Mouse (Mus musculus) cerebellum, postnatal 4 days (tissue): ENCODE measurements around the gene Dynlt1b.
"Not testable (repeated sequence)": the region's sequence is repeated elsewhere in the genome, so short reads cannot be mapped to it uniquely, and the experiment has no call there.

ENCODE experiments used
- DNase-seq, 2 experiments: peaks; one replicate each; pipeline ENCODE4 v3.0.0; 2022; ENCODE audit warnings: low spot score in 2 of 2, mixed read lengths in 1 of 2

The Dynlt1b gene

DNA sequence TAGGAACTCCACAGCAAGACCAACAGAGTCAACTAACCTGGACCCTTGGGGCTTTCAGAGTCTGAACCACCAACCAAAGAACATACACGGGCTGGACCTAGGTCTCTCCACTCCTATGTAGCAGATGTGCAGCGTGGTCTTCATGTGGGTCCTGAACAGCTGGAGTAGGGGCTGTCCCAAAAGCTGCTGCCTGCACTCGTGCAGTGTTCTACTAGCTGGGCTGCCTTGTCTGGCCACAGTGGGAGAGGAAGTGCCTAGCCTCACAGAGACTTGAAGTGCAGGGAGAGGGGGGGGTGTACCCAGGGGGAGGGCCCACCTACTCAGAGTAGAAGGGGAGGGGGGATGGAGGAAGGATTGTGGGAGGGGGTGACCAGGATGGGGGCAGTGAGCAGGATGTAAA is 7.1 kb upstream of the Dynlt1b start:
- DNase-seq: not testable (repeated sequence)

- not testable (repeated sequence) for DNase-seq
Observed at GRCm38 (mm10) chr17:6424294-6424980, 5.5 kb upstream of the Dynlt1b start.

DNA sequence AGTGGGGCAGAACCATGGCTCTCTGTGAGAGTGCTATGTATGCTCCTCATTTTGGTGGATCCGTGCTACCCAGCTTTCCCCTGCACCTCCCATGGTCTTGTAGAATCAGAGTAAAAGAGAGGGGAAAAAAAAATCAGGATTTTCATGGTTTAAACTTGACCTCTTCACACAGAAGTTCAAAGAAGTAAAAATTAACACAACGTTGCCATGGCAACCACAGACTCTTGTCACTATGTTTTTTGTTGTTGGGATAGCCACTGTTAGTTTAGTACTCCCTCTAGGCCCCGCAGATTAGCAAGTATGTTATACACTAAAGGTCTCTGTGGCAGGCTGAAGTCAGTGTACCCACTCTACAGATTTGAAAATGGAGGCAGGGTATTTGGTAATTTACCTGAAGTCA is 4.6 kb upstream of the Dynlt1b start:
- not testable (repeated sequence) for DNase-seq

DNA sequence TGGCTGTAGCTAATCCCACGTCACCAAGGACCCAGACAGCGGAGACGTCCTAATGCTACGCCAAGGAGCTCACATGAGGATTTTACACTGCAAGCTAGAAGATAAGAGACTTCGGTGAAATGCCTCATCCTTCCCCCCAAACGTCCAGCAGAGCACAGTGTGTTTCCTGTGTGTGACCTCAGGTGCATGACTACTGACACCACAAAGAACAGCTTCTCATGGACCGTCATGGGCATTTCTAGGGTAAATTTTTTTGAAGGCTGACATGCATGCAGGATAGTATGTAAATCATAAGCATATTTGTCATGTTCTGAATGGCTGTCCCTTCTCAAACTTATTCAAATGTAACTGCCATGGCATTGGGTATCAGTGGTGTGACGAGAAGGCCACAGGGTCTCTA is 3.0 kb upstream of the Dynlt1b start:
- DNase-seq: not testable (repeated sequence)

DNA sequence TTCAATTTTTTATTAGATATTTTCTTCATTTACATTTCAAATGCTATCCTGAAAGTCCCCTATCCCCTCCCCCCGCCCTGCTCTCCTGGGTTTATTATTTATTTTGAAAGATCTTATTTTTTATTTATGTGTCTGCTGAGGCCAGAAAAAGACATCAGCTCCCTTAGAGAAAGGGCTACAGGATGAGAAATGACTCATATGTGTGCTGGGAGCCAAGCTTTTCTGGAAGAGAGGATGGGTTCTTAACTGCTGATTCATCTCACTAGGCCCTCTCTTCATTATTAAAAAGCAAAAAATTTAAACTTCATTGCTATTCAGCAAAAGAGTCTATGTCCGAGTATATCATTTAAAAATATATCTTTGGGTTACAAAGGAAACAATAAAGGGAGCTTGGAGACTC is 986 bp upstream of the Dynlt1b start:
- DNase-seq: not testable (repeated sequence)

GRCm38 (mm10) chr17:6430410-6431001 is 594 bp downstream of the Dynlt1b start:
- DNase-seq: not testable (repeated sequence)

DNA sequence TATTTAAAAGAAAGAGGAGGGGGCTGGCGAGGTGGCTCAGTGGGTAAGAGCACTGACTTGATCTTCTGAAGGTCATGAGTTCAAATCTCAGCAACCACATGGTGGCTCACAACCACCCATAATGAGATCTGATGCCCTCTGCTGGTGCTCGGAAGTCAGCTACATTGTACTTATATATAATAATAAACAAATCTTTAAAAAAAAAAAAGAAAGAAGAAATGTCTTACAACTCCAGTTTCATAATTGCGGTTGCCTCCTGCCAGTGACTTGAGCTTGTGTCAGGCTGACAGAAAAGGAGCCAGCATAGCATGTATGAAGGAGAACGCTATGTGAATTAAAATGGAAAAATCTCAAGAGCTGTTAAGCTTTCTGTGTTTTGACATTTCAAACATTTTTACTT is 2.5 kb downstream of the Dynlt1b start:
- not testable (repeated sequence) for DNase-seq

- DNase-seq: not testable (repeated sequence)
Observed at GRCm38 (mm10) chr17:6433691-6434090, 3.8 kb downstream of the Dynlt1b start.

DNA sequence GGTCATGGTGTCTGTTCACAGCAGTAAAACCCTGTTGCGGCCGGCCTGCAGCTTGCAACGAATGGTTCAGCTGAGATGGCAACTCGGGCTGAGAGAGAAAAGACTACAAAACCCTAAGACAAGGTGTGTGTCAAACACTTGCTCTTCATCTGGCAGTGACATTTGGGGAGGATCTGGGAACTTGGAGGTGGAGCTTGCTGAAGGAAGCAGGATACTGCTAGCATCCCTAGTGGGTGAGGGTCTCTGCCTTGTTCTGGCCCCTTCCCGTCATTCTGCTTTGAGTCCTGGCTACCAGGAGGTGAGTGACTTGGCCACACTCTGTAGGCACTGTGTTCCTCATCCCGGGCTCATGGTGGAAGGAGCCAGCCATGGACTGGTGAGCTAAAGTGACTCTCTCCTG is 8.2 kb downstream of the Dynlt1b start:
- DNase-seq: not testable (repeated sequence)

DNA sequence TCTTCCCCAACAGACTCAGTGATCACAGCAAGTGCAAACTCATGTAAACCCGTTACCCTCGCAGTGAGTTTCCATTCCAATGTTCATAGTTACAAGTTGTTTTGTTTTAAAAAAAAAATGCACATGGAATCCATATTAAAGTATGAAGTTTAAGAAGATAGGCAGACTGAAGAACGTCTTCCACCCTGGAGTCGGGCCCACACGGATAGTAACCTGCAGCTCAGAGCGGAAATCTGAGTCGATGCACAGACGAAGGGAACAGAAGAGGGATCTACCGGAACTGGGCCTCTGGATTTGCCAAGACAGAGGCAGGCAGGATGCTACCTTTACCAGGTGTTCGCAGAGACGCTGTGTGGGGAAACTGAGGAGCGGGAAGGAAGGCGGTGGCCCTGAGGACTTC is 10.0 kb downstream of the Dynlt1b start:
- DNase-seq: not testable (repeated sequence)

- DNase-seq: peak in 1 of 2 experiments; percentile 56
Observed at GRCm38 (mm10) chr17:6440493-6441077, 10.7 kb downstream of the Dynlt1b start.

GRCm38 (mm10) chr17:6441254-6441653 is 11.3 kb downstream of the Dynlt1b start:
- not testable (repeated sequence) for DNase-seq

DNA sequence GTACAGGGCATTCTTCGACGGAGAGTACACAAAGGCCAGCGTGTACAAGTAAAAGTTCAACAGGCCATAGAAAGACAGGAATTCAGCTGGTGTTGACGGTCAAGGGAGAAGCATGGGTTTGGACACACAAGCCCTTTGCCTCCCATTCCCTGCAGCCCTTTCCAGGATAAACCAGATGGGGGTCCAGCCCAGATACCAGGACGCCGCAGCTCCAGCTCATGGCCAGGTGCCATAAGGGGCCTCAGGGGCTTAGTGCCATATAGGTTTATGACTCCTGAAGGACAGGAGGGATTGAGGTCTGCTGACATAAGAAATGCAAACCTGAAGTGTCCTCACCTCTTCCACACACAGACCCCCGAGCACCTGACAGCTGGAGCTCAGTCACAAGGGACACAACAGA is 12.6 kb downstream of the Dynlt1b start:
- DNase-seq: not testable (repeated sequence)

DNA sequence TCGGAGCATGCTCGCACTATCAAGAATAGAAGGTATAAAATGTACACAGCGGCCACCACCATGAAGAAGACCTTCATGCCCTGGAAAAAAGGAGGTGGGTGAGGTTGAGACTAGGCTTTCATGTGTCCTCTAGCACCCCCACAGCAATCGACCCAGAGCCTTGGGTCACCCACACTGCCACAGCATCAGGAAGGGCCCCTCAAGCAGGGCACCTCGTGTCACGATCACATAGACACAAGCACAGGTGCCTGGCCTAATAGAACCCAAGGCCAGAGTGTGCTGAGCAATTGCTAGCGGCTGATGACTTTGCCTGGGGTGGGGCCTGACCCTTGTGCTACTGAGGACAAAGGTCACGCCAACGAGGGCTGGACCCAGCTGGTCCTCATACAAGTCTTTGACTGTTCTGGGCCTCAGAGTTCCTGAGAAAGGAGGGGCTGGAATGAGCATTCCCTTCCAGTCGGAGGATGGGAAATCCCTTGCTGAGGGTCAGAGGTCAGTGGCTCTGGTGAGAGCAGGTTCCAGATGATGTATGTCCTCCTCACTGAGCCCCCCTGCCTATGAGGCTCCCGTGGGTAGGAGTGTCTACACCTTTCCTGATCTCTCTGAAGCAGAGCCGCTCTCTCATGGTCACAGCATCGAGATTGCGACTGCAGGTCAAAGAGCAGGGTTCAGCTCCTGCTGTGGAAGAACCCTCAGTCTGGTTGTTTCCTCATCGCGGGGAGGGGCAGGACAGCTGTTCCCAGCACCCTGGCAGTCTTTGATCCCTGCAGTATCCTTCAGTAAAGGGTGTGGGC is 16.1 kb downstream of the Dynlt1b start:
- not testable (repeated sequence) for DNase-seq

DNA sequence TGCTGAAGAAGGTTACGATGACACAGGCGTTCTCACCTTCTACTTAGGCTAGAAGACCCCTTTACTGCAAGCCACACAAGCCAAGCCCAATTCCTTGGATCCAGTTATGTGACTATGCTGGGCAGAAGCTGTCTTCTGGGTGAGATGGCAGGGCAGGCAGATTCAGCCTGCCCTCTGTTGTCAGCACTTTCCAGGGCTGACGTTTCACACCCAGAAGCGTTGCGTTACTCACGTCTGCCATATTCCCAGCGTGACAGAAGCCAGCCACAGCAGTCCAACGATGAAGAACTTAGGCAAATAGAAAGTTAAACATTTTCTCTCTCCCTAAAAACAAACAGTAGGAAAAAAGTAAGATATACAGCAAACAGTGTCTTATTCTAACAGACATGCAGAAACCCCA is 18.4 kb downstream of the Dynlt1b start:
- DNase-seq: not testable (repeated sequence)

GRCm38 (mm10) chr17:6449166-6449565 is 19.3 kb downstream of the Dynlt1b start:
- DNase-seq: not testable (repeated sequence)

- not testable (repeated sequence) for DNase-seq
Observed at GRCm38 (mm10) chr17:6451205-6451604, 21.3 kb downstream of the Dynlt1b start.

GRCm38 (mm10) chr17:6452689-6453088 is 22.8 kb downstream of the Dynlt1b start:
- DNase-seq: peak; percentile 40 to 49

DNA sequence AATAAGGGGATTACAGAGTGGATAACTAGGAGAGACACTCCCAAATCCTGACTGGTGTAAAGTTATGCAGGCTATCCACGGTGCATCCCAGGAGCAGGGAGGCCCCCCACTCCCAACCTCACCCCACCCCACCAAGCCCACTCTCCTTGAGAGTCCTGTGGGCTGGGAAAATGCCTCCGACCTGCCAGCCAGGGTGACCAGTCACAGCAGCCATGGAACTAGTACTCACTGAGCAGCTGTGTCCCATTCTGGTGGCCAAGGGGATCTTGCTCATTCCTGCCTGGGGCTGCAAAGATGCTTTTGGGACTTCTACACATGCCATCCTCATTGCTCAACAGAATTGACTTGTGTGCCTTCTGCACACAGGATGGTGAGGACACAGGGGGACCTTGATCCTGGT is 24.8 kb downstream of the Dynlt1b start:
- not testable (repeated sequence) for DNase-seq

- DNase-seq: not testable (repeated sequence)
Observed at GRCm38 (mm10) chr17:6455883-6456282, 26.0 kb downstream of the Dynlt1b start.

GRCm38 (mm10) chr17:6456614-6457402 is 26.9 kb downstream of the Dynlt1b start:
- not testable (repeated sequence) for DNase-seq
